Mouse (Mus musculus): ENCODE data around the gene Gadd45gip1. TPM values are rescaled to one million over a fixed set of nuclear protein-coding genes. Genes with fewer than 3 reads are reported as not detected.

Gene Gadd45gip1
- polyA plus RNA-seq (2012; ENCODE audit: insufficient read depth, insufficient read length, missing spikeins) = 32.2 and 37.2 TPM in 2 replicates

- H3K4me3 ChIP-seq (ENCODE audit: insufficient read depth, low read depth, low read length) = peak within 1 kb of the TSS; percentile 86
- H3K4me1 ChIP-seq (ENCODE audit: control insufficient read depth, insufficient read depth, insufficient read length, low read length) = no peaks in the 10 kb centered on the region
- peak within 1 kb of the TSS; percentile 72 for H3K27ac ChIP-seq (replicated peaks; ENCODE audit: low read depth, low read length)
These were observed at the start of gene Gadd45gip1 for GRCm38 (mm10) chr8:84831490-84831889. Gene Gadd45gip1 (plus strand): TSS chr8:84831522.

DNA sequence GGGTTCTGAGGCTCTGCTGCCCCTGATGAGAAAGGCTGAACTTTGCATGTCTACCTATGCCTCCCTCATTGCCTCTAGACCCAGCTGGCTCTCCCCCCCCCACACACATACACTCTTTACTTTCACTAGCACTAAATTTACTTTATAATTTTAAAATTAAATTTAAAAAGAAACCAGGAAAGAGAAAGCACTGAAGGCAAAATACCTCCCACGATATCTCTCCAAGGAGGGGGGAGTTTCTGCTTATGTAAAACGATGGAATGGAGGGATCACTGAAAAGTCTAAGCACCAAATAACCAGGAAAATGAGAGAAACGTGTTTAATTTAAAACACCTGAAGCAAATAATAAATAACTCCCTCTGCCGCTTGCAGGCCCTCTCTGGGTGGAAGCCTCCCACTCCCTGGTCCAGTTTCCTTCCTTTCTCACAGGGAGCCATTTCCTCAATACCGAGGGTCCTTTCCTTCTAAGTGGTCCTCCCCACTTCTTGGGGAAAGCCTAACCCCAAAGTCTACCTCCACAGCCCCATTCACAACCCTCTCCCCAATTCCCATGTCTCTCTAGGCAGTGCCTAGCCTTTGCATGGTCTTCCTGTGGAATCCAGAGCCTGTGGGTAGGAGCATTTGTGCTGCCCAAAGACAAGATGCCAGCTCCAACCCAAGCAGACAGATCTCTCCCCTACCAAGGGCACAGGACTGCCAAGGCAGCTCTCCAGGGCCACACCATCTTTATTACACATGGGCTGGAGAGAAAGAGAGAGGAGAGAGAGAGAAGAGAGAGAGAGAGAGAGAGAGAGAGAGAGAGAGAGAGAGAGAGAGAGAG lies 49.4 kb upstream of the Gadd45gip1 start:
- peak overlapping the region; percentile 66; the same call in 1 of the 2 replicates for H3K27ac ChIP-seq (replicated peaks; ENCODE audit: low read depth, low read length)
- peaks cover 57% of the 10 kb centered on the region for H3K4me1 ChIP-seq (ENCODE audit: control insufficient read depth, insufficient read depth, insufficient read length, low read length)
- no peak overlapping the region for H3K4me3 ChIP-seq (ENCODE audit: insufficient read depth, low read depth, low read length)

GRCm38 (mm10) chr8:84782680-84783079 lies 48.6 kb upstream of the Gadd45gip1 start:
- Histone ChIP-seq H3K4me1 (ENCODE audit: control insufficient read depth, insufficient read depth, insufficient read length, low read length) (peaks cover 65% of the 10 kb centered on the region), H3K27ac (replicated peaks; ENCODE audit: low read depth, low read length) (peak overlapping the region; percentile 66)

DNA sequence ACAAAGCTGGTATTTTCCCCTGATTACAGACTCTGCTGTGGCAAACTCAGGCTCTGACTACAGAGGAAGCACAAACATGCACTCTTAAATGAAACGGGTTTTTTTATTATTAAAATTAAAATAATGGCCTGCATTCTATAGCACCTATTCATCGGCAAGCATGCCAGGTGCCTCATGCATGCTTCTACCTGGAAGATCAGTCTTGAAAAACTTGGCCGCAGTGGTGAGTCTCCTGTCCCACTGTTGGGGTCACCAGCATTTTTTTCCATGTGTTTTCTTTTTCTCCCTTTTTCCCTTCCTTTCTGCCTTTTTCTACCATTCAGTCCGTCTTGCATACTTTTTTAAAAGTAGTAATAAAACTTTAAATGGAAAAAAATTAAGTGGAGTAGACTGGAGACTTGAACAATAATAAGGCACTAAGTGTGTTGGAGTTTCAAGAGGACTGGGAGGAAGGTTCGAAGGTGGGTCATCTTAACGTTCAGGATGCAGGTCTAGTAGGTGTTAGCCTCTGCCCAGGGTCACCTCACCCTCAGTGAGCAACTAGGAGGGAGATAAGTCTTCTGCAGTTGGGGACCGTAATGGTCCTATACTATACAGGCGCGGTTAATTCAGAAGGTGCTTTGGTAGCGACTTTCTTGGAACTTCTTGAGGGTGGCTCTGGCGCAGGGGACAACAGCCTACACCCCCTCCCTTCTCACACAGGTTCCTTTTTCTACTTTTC lies 48.0 kb upstream of the Gadd45gip1 start:
- Histone ChIP-seq H3K4me1 (ENCODE audit: control insufficient read depth, insufficient read depth, insufficient read length, low read length) (peaks cover 66% of the 10 kb centered on the region), H3K27ac (replicated peaks; ENCODE audit: low read depth, low read length) (peak overlapping the region; percentile 58), H3K4me3 (ENCODE audit: insufficient read depth, low read depth, low read length) (no peak overlapping the region)

More at GRCm38 (mm10) chr8:84782680-84783079, 48.6 kb upstream of the Gadd45gip1 start:
- no peak overlapping the region for H3K4me3 ChIP-seq (ENCODE audit: insufficient read depth, low read depth, low read length)

- Histone ChIP-seq H3K4me3 (ENCODE audit: insufficient read depth, low read depth, low read length) (peak overlapping the region; percentile 56), H3K4me1 (ENCODE audit: control insufficient read depth, insufficient read depth, insufficient read length, low read length) (peaks cover 64% of the 10 kb centered on the region), H3K27ac (replicated peaks; ENCODE audit: low read depth, low read length) (peak overlapping the region; percentile 58)
These were observed 47.3 kb upstream of the Gadd45gip1 start for GRCm38 (mm10) chr8:84783919-84784581.

DNA sequence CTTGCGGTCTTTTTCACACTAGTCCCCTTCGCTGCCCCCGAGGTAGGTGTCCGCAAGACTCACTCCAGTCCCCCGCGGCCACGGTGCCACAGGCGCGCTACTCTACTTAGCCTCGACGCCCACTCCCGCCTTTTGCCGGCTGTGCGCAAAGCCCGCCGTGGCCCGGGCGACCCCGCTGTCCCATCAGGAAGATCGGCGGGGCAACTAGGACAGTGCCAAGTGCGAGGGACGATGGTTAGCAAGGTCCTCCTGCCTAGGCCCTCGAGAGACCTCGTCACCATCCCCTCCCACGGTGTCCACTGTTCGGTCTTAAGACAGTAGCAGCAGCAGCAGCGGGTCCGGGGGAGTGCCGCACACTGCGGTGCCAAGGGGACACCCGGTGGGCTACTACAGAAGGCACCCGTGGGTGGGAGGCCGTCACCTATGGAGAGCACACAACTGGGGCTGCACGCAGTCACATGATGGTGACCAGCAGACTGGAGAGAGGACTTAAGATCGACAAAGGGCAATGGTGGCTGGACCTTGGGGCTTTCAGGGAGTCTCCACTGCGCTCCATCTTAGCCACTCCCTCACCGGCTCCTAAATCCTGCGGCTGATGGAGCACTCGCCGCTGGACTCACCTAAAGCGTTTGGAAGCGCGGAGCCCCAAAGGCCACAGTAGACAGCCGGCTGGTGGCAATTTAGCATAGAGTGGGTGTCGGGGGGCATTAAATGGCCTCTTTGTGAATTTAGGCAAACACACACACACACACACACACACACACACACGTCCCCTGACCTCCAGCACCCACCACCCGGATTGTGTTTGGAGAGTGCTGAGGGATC lies 46.4 kb upstream of the Gadd45gip1 start:
- Histone ChIP-seq H3K27ac (replicated peaks; ENCODE audit: low read depth, low read length) (peak overlapping the region; percentile 51), H3K4me3 (ENCODE audit: insufficient read depth, low read depth, low read length) (peak overlapping the region; percentile 56), H3K4me1 (ENCODE audit: control insufficient read depth, insufficient read depth, insufficient read length, low read length) (peaks cover 62% of the 10 kb centered on the region)

- Histone ChIP-seq H3K4me1 (ENCODE audit: control insufficient read depth, insufficient read depth, insufficient read length, low read length) (peaks cover 66% of the 10 kb centered on the region), H3K27ac (replicated peaks; ENCODE audit: low read depth, low read length) (no peak overlapping the region), H3K4me3 (ENCODE audit: insufficient read depth, low read depth, low read length) (peak overlapping the region; percentile 56)
These were observed 45.9 kb upstream of the Gadd45gip1 start for GRCm38 (mm10) chr8:84785506-84785755.

DNA sequence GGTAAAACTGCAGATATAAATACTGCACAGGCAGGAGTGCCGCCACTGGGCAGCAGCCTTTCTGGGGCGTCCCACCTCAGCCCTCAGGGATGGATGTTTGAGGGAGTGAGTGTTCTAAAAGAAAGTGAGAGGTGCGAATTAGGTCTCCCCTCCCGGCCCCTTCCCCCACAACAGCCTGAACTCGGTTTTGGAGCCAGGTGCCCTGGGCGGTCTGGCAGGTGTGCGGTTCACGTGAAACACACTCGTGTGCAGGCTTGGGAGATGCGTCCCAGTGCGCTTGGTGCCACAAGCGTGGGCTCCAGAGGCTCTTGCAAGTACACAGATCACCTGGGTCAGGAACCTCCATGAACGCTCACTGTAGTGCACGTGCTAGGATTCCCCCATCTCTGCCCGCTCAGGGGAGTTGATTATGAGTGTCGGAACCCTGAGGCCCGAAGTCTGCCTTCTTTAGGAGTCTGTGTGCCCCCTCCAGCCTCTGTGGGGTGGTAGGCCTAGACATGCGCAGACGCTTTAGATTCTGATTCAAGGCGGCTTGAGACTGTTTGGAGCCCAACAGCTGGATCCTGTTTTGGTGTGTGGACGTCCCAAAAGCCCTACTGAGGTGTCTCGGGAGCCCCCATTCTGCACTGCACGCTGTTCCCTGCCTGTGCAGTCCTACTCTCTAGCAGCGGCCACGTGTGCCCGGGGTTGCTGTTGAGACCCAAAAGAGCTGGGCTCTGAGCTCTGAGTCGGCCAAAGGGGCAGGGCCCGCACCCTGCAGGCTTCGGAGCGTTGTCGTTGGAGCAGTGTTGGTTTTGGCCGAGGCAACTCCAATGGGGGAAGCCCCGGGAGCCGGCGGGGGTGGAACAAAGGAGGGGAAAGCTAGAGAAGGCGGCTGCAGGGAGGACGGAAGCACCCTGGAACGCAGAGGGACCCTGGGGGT lies 45.3 kb upstream of the Gadd45gip1 start:
- peak overlapping the region; percentile 56 for H3K4me3 ChIP-seq (ENCODE audit: insufficient read depth, low read depth, low read length)
- H3K4me1 ChIP-seq (ENCODE audit: control insufficient read depth, insufficient read depth, insufficient read length, low read length) = peaks cover 72% of the 10 kb centered on the region
- no peak overlapping the region for H3K27ac ChIP-seq (replicated peaks; ENCODE audit: low read depth, low read length)

DNA sequence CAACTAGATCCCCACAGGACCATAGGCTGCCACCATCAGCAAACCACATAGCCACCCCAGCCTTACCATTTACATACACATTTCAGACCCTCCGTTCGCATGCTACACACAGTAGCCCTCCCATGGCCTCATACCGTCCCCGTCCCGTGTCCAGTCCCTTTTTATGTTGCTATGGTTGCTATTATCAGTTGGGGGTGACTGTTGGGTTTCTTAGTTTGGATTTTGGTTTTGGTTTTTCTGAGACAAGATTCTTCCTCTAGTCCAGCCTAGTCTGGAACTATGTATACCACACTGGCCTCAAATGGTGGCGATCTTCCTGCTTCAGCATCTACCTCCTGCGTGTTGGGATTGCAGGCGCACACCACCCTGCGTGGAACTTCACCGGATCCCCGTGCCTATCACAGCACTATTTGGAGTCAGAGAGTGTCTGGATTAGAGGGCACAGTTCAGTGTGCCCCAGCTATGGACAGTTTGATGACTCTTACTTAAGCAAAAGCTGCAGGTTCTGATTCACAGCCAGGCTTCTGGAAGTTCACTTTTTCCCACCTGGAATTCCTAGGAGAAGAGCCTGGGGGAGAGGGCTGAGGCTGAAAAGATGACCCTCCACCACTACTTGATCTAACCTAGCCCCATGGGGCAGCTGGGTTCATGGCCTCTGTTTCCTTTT lies 44.4 kb upstream of the Gadd45gip1 start:
- peak overlapping the region; percentile 7; the same call in 1 of the 2 replicates for H3K4me3 ChIP-seq (ENCODE audit: insufficient read depth, low read depth, low read length)
- H3K27ac ChIP-seq (replicated peaks; ENCODE audit: low read depth, low read length) = peak overlapping the region; percentile 56
- H3K4me1 ChIP-seq (ENCODE audit: control insufficient read depth, insufficient read depth, insufficient read length, low read length) = peaks cover 66% of the 10 kb centered on the region

- Histone ChIP-seq H3K27ac (replicated peaks; ENCODE audit: low read depth, low read length) (peak overlapping the region; percentile 75), H3K4me3 (ENCODE audit: insufficient read depth, low read depth, low read length) (no peak overlapping the region), H3K4me1 (ENCODE audit: control insufficient read depth, insufficient read depth, insufficient read length, low read length) (peaks cover 61% of the 10 kb centered on the region)
These were observed 43.6 kb upstream of the Gadd45gip1 start for GRCm38 (mm10) chr8:84787523-84788302.

DNA sequence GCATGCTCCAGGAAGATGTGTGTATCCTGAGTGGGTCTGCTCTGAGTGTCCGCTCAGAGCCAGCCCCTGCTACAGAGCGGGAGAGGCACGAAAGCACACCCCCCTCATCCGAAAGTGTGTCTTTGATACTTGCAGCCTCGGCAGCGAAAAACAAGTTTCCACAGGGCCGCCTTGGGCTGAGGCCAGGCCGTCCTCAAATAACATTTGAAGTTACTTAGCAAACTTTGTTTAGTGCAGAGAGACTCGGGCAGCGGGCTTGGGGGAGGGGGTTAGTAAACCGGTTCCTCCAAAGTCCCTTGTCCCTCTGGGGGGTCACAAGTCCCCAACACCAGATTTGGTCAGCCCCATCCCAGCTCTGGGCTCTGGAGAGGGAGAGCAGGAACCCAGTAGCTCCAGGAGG lies 42.4 kb upstream of the Gadd45gip1 start:
- Histone ChIP-seq H3K4me1 (ENCODE audit: control insufficient read depth, insufficient read depth, insufficient read length, low read length) (peaks cover 65% of the 10 kb centered on the region), H3K4me3 (ENCODE audit: insufficient read depth, low read depth, low read length) (no peak overlapping the region), H3K27ac (replicated peaks; ENCODE audit: low read depth, low read length) (peak overlapping the region; percentile 75)

DNA sequence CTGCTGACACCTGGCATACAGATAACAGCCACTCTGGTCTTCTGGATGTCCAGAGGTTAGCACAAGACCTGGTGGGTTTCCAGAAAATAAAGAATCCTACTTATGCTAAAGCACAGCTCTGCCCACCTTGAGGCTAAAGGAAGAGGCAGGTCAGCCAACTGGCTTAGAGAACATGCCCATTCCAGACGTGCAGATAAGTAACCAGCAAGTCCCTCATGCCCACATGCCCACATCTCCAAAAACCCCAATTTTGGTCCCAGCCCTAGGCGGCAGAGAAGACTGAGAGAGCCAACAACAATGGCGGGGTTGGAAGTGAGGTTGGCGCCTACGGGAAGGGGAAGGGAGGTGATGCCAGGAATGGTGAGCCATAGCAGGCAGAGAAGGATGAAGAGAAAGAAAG lies 42.0 kb upstream of the Gadd45gip1 start:
- H3K4me3 ChIP-seq (ENCODE audit: insufficient read depth, low read depth, low read length) = no peak overlapping the region
- peak overlapping the region; percentile 43 for H3K27ac ChIP-seq (replicated peaks; ENCODE audit: low read depth, low read length)
- H3K4me1 ChIP-seq (ENCODE audit: control insufficient read depth, insufficient read depth, insufficient read length, low read length) = peaks cover 66% of the 10 kb centered on the region

All from brown adipose tissue, adult 24 weeks (tissue).